26 mouse cellular contexts compared by ENCODE assay signal in the genomic region with DNA sequence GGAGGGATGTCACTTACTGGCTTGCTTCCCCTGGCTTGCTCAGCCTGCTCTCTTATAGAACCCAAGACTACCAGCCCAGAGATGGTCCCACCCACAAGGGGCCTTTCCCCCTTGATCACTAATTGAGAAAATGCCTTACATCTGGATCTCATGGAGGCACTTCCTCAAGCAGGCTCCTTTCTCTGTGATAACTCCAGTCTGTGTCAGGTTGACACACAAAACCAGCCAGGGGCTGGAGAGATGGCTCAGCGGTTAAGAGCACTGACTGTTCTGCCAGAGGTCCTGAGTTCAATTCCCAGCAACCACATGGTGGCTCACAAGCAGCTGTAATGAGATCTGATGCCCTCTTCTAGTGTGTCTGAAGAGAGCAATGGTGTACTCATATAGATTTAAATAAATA. TPM values are rescaled to one million over a fixed set of nuclear protein-coding genes. Genes with fewer than 3 reads are reported as not detected.
"Had no signal": no experiment of that assay in that cellular context is flagged by ENCODE, and none has a peak within 500 bp of the region (broad histone marks: within the 10 kb centered on the region; RNA-seq: fewer than 3 reads in every experiment).

No protein-coding gene starts in this region.

RNA-seq across cellular contexts. Expression of gene Fam151a, which starts 3.2 kb away (rescaled TPM):
- total RNA-seq: left cerebral cortex, postnatal 10 days; left cerebral cortex, postnatal 14 days; left cerebral cortex, postnatal 25 days; left cerebral cortex, postnatal 36 days; left cerebral cortex, postnatal 4 days; liver, adult 2 months; megakaryocyte progenitor cell, adult 5-6 weeks; megakaryocyte, adult 5-6 weeks; megakaryocyte-erythroid progenitor cell, adult 5-6 weeks; midbrain, postnatal 0 days; monocyte, adult 5-6 weeks had no signal
- polyA plus RNA-seq: limb, embryonic 12.5 days; liver, adult 2 months; liver, embryonic 12.5 days; liver, embryonic 15.5 days; macrophage; midbrain, embryonic 10.5 days; midbrain, embryonic 11.5 days; midbrain, embryonic 12.5 days; midbrain, embryonic 13.5 days; midbrain, embryonic 14.5 days; midbrain, embryonic 15.5 days; midbrain, embryonic 16.5 days; midbrain, postnatal 0 days; myocyte; neural tube, embryonic 11.5 days; neural tube, embryonic 12.5 days had no signal

RNA-seq across cellular contexts. Expression of gene Mroh7, which starts 6.2 kb away (rescaled TPM):
- total RNA-seq: megakaryocyte progenitor cell, adult 5-6 weeks; megakaryocyte-erythroid progenitor cell, adult 5-6 weeks; monocyte, adult 5-6 weeks had no signal
- polyA plus RNA-seq: limb, embryonic 11.5 days; macrophage; myocyte; neural tube, embryonic 11.5 days had no signal
